Mouse (Mus musculus) lung, postnatal 0 days (tissue): Measurements from ENCODE around the gene Gm42417. TPM values are rescaled to one million over a fixed set of nuclear protein-coding genes. Genes with fewer than 3 reads are reported as not detected.

Experiments
- ATAC-seq: fragments of 200-750 bp; cut with Nextera tagmentation; 2 replicates; pipeline ENCODE4 v1.8.0; 2017; ENCODE audit warnings: moderate library complexity
- DNase-seq: peaks from one replicate; pipeline ENCODE4 v3.0.0-alpha.2; 2016; ENCODE audit warnings: low spot score
- H3K27ac ChIP-seq: fragments of 300-500 bp; sonication (generic); 2 replicates; pipeline ENCODE4 v1.5.1; 2014; ENCODE audit warnings: antibody characterized with exemption, mild to moderate bottlenecking, low read length, mixed read lengths
- H3K27me3 ChIP-seq: fragments of 300-500 bp; sonication (generic); replicated peaks from 2 replicates; pipeline ENCODE4 v1.6.1; 2014; ENCODE audit warnings: low read length, mixed read lengths; ENCODE audit not compliant: insufficient read depth
- H3K36me3 ChIP-seq: fragments of 300-500 bp; sonication (generic); 2 replicates; pipeline ENCODE4 v1.6.1; 2014; ENCODE audit warnings: low read length, mixed read lengths; ENCODE audit not compliant: insufficient read depth
- H3K4me1 ChIP-seq: fragments of 300-500 bp; sonication (generic); 2 replicates; pipeline ENCODE4 v1.6.1; 2014; ENCODE audit warnings: antibody characterized with exemption, low read depth, low read length, mixed read lengths; ENCODE audit not compliant: insufficient read depth
- H3K4me2 ChIP-seq: fragments of 300-500 bp; sonication (generic); replicated peaks from 2 replicates; pipeline ENCODE4 v1.6.1; 2014; ENCODE audit warnings: low read depth, mild to moderate bottlenecking, low read length, moderate library complexity, mixed read lengths
- H3K4me3 ChIP-seq: fragments of 300-500 bp; sonication (generic); 2 replicates; pipeline ENCODE4 v1.5.1; 2014; ENCODE audit warnings: low read depth, low read length
- H3K9ac ChIP-seq: fragments of 300-500 bp; sonication (generic); replicated peaks from 2 replicates; pipeline ENCODE4 v1.6.1; 2014; ENCODE audit warnings: low read depth, mild to moderate bottlenecking
- H3K9me3 ChIP-seq: fragments of 300-500 bp; sonication (generic); 2 replicates; pipeline ENCODE4 v1.6.1; 2016; ENCODE audit warnings: low read length, mixed read lengths
- CTCF ChIP-seq: IDR thresholded peaks from 2 replicates; pipeline ENCODE4 v1.5.1; 2016; ENCODE audit warnings: antibody characterized with exemption, mild to moderate bottlenecking
- EP300 ChIP-seq: IDR thresholded peaks from 2 replicates; pipeline ENCODE4 v1.6.1; 2016; ENCODE audit warnings: antibody characterized with exemption, mild to moderate bottlenecking, control low read depth
- WGBS: fragments of 180-500 bp; shearing (Covaris S2); extraction: QIAGEN DNeasy Blood & Tissue Kit; methylation state at CpG from one replicate; pipeline ENCODE4 v1.1.7; 2014; 5-methylcytosine and 5-hydroxymethylcytosine counted together
- polyA plus RNA-seq: library from polyadenylated mRNA; unstranded; fragments of >200 nt; fragmentation: Nextera tagmentation; extraction: Ambion mirVana; gene quantifications from 2 replicates; pipeline ENCODE4 v1.2.1, GENCODE M21; 2015

Gm42417 gene
- polyA plus RNA-seq, 1 experiment from 2014 or later = 0.62 TPM

GRCm38 (mm10) chr1:36508238-36508637 lies 31.0 kb downstream of the Gm42417 start:
- WGBS = 56% methylated on average over 5 of the region's 5 CpGs
- TF ChIP-seq EP300 = no peak
- TF ChIP-seq CTCF = no peak
- no peak overlapping the region for H3K4me3 ChIP-seq
- no peaks in the 10 kb centered on the region for H3K9me3 ChIP-seq
- H3K36me3 ChIP-seq = no peaks in the 10 kb centered on the region
- no peak overlapping the region for H3K9ac ChIP-seq
- no peaks in the 10 kb centered on the region for H3K27me3 ChIP-seq
- no peak overlapping the region for H3K4me2 ChIP-seq
- H3K4me1 ChIP-seq = peaks cover 7% of the 10 kb centered on the region; the same call in 1 of the 2 replicates
- peak; percentile 51 for DNase-seq
- no peak overlapping the region for H3K27ac ChIP-seq
- ATAC-seq = no peak

DNA sequence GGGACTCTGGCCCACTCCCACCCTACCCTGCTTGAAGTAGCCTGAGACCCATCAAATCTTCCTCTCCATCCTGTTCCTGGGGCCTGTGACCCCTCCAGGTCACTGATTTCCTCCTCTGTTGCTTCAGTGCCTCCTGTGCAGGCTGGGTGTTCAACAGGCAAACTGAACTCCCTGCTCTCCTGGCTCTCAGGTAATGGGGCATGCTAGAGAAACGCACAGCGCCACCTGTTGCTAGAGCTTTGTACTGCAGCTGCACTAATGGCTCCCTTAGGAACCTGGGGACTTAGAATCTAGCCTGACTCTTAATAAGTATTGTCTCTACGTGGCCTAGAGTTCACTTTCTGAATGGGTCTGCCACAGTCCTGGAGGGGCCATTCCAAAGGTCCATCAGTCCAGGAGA lies 38.0 kb downstream of the Gm42417 start:
- peak; percentile 96 for TF ChIP-seq CTCF
- TF ChIP-seq EP300 = no peak
- whole genome bisulfite sequencing = 8% methylated on average over 3 of the region's 3 CpGs
- Histone ChIP-seq H3K4me3 (no peak overlapping the region), H3K27ac (no peak overlapping the region), H3K36me3 (no peaks in the 10 kb centered on the region), H3K4me1 (no peaks in the 10 kb centered on the region), H3K9me3 (no peaks in the 10 kb centered on the region), H3K27me3 (no peaks in the 10 kb centered on the region), H3K9ac (no peak overlapping the region), H3K4me2 (no peak overlapping the region)
- peak; percentile 66 for DNase-seq
- ATAC-seq = peak; percentile 55

DNA sequence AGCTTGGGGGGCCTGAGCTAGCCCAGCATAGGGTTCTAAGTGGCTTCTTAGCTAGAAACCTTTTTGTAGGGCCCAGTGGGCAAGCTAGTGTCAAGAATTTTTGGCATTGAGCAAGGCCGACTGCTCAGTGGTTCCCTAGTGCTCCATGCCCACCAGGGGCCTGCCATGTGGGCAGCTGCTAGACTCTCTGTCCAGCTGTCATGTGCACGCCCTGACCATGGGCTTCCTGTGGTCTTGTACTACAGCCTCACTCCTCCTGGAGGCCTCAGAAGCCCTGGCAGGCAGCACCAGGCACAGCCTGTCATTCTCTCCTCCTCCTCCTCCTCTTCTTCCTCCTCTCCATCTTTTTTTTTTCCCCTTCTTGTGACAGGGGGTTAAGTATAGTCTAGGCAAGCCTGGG lies 41.9 kb downstream of the Gm42417 start:
- DNase-seq (no peak), ATAC-seq (no peak)
- WGBS = 75% methylated on average over 2 of the region's 2 CpGs
- no peak overlapping the region for H3K4me3 ChIP-seq
- TF ChIP-seq EP300 (no peak), CTCF (no peak)
- no peaks in the 10 kb centered on the region for H3K36me3 ChIP-seq
- H3K27ac ChIP-seq = no peak overlapping the region
- no peaks in the 10 kb centered on the region for H3K9me3 ChIP-seq
- H3K27me3 ChIP-seq = no peaks in the 10 kb centered on the region
- H3K4me2 ChIP-seq = no peak overlapping the region
- no peak overlapping the region for H3K9ac ChIP-seq
- no peaks in the 10 kb centered on the region for H3K4me1 ChIP-seq

DNA sequence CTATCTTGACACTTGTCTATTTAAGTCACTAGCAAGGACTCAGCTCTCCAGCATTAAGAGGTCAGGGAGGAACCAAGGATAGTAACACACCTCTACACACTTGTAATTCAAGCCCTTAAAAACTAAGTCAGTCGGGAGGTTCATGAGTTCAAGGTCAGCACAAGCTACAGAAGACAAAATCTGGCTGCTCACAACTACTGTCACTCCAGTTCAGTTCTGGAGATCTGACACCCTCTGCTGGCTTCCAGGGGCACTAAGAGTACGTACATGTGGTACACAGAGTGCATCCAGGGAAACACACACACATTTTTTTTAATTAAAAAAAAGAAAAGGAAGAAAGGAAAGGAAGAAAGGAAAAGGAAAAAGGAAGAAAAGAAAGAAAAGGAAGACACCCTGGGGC lies 42.5 kb downstream of the Gm42417 start:
- DNase-seq = no peak
- Histone ChIP-seq H3K4me3 (no peak overlapping the region), H3K9ac (no peak overlapping the region), H3K9me3 (no peaks in the 10 kb centered on the region), H3K27ac (no peak overlapping the region), H3K4me1 (no peaks in the 10 kb centered on the region), H3K36me3 (no peaks in the 10 kb centered on the region), H3K4me2 (no peak overlapping the region), H3K27me3 (no peaks in the 10 kb centered on the region)
- 52% methylated on average over 2 of the region's 2 CpGs for WGBS
- no peak for TF ChIP-seq EP300
- peak; percentile 58 for TF ChIP-seq CTCF
- no peak for ATAC-seq

- DNase-seq = no peak
- Histone ChIP-seq H3K4me2 (no peak overlapping the region), H3K4me1 (no peaks in the 10 kb centered on the region), H3K27me3 (no peaks in the 10 kb centered on the region), H3K27ac (no peak overlapping the region), H3K36me3 (no peaks in the 10 kb centered on the region), H3K9me3 (no peaks in the 10 kb centered on the region), H3K9ac (no peak overlapping the region), H3K4me3 (no peak overlapping the region)
- TF ChIP-seq CTCF (no peak), EP300 (no peak)
- WGBS = 65% methylated on average over 6 of the region's 6 CpGs
- ATAC-seq = no peak
Observed at GRCm38 (mm10) chr1:36493299-36493698, 45.9 kb downstream of the Gm42417 start.

DNA sequence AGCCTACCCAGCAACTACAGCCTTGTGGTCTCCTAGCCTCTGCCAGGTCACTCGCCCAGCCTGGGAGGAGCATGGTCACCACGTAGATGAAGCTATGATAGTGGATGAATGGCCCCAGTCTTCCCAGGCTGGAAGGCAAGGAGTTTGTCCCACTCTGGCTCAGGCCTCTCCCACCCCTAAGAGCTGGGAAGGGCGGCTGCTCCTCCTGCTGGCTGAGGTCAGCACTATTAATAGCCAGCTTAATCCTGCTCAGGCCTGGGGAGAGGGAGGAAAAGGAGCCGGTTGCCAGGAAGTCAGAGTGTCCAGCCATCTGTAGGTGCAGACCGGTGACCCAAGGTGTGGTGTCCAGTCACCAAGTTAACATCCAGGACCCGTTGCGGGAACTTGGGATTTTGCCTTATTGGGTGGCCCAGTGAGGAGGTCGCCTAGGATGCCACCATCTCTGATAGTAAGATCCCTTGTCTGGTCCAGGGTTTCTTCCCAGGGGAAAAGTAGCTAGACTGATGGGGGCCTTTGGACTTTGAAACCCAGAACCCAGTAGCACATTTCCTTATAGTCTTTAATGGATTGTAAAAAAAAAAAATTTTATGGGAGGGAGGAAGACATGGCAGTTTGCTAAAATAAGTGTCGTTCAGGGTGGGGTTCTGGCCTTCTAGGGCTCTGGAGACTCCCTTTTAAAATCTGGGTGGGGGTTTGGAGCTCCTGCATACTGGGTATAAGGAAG lies 46.7 kb downstream of the Gm42417 start:
- DNase-seq (peak; percentile 89), ATAC-seq (peak; percentile 97)
- Histone ChIP-seq H3K9me3 (no peaks in the 10 kb centered on the region), H3K36me3 (no peaks in the 10 kb centered on the region), H3K27me3 (no peaks in the 10 kb centered on the region), H3K4me2 (no peak overlapping the region), H3K4me1 (no peaks in the 10 kb centered on the region), H3K4me3 (no peak overlapping the region), H3K27ac (no peak overlapping the region), H3K9ac (no peak overlapping the region)
- WGBS = 34% methylated on average over 9 of the region's 9 CpGs
- TF ChIP-seq CTCF = peak; percentile 87
- no peak for TF ChIP-seq EP300
